Mouse (Mus musculus): ENCODE results near the gene Olfr1101. TPM values are rescaled to one million over a fixed set of nuclear protein-coding genes. Genes with fewer than 3 reads are reported as not detected.

The Olfr1101 gene
- polyA plus RNA-seq (2011; ENCODE audit: insufficient read length, low read depth, missing spikeins): not detected in 2 replicates

- H3K4me3 ChIP-seq (ENCODE audit: insufficient read depth, low read length): no peak within 1 kb of the TSS
Observed at GRCm38 (mm10) chr2:86991121-86991520, at the start of gene Olfr1101. Olfr1101 (minus strand) TSS chr2:86991221.

DNA sequence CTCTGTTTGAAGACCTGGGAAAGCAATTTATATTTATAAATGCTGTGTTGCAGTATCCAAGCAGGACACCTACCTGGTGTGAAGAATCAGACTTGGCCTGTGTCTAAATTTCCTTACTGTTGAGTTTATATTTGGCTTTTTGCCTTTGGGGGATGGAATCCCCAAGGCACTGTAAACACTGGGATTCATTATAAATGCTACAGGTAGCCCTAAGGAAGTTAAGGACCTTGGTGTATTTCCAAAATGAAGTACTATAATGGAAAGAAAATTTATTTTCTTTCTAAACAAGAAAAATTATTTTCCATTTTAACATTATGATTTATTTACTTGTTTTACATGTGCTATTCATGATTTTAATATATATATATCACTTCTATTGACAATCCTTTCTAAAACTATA lies 45.4 kb upstream of the Olfr1101 start, which contains the start of gene Olfr1105:
Olfr1105 (minus strand) TSS at position 101 of the 400 bp plus-strand sequence.
- no peak for TF ChIP-seq CTCF (IDR thresholded peaks at IDR 0.05; ENCODE audit: borderline replicate concordance, insufficient read depth, low read length)
- no peak for TF ChIP-seq POLR2A (IDR thresholded peaks at IDR 0.05; ENCODE audit: low read depth, low read length)
- no peak within 1 kb of the TSS for H3K27ac ChIP-seq (ENCODE audit: insufficient read depth, low read length)
- no peaks in the 10 kb centered on the region for H3K4me1 ChIP-seq (ENCODE audit: control insufficient read depth, insufficient read depth, low read length)

More at GRCm38 (mm10) chr2:86991121-86991520, at the start of gene Olfr1101:
- TF ChIP-seq CTCF (IDR thresholded peaks at IDR 0.05; ENCODE audit: borderline replicate concordance, insufficient read depth, low read length) (no peak), POLR2A (IDR thresholded peaks at IDR 0.05; ENCODE audit: low read depth, low read length) (no peak)
- Histone ChIP-seq H3K4me1 (ENCODE audit: control insufficient read depth, insufficient read depth, low read length) (no peaks in the 10 kb centered on the region), H3K27ac (ENCODE audit: insufficient read depth, low read length) (no peak within 1 kb of the TSS)

DNA sequence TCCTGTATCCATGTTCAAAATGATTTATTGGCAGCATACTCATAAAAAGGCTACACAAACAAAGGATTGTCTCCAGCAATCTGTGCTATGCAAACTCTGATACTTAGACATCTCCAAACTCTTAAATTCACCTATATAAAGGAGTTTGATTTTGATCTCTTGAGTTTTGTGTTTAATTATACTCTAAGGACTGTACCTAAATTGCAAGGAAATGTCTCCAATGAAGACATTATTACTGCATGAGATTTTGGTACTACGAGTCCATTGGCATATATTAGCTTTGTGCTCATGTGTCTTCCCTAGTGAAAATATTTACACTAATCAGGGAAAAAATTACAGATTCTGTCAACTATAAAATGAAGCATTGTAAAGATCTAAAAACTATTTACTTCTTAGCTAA lies 36.0 kb upstream of the Olfr1101 start, which contains the start of gene Olfr1104:
Olfr1104 (minus strand) TSS at position 101 of the 400 bp plus-strand sequence.
- Histone ChIP-seq H3K4me1 (ENCODE audit: control insufficient read depth, insufficient read depth, low read length) (no peaks in the 10 kb centered on the region), H3K4me3 (ENCODE audit: insufficient read depth, low read length) (no peak within 1 kb of the TSS), H3K27ac (ENCODE audit: insufficient read depth, low read length) (no peak within 1 kb of the TSS)
- TF ChIP-seq POLR2A (IDR thresholded peaks at IDR 0.05; ENCODE audit: low read depth, low read length): no peak
- TF ChIP-seq CTCF (IDR thresholded peaks at IDR 0.05; ENCODE audit: borderline replicate concordance, insufficient read depth, low read length): no peak

More for the DNA sequence above, 45.4 kb upstream of the Olfr1101 start, which contains the start of gene Olfr1105:
- H3K4me3 ChIP-seq (ENCODE audit: insufficient read depth, low read length): no peak within 1 kb of the TSS

DNA sequence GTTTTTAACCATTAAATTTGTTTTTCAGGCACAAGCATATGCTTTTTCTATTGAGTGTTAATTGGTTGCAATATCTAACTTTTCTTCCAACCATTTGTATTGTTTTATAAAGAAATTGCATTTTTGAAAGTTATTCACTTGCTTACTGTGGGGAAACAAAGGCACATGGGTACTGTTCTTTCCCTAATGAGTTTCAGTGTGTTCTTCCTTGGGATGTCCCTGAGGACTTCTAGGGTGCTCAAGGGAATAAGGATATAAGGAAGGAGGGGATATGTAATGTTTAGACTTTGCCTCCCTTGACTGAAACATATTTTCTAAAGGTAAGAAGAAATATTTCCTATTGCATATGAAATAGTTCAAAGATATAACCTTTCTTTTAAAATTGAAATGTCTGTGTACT lies 7.1 kb upstream of the Olfr1101 start, which contains the start of gene Olfr1102:
Olfr1102 (plus strand) TSS at position 301 of the 400 bp plus-strand sequence.
- H3K27ac ChIP-seq (ENCODE audit: insufficient read depth, low read length): no peak within 1 kb of the TSS
- no peak for TF ChIP-seq CTCF (IDR thresholded peaks at IDR 0.05; ENCODE audit: borderline replicate concordance, insufficient read depth, low read length)
- no peak for TF ChIP-seq POLR2A (IDR thresholded peaks at IDR 0.05; ENCODE audit: low read depth, low read length)
- H3K4me1 ChIP-seq (ENCODE audit: control insufficient read depth, insufficient read depth, low read length): no peaks in the 10 kb centered on the region
- H3K4me3 ChIP-seq (ENCODE audit: insufficient read depth, low read length): no peak within 1 kb of the TSS

DNA sequence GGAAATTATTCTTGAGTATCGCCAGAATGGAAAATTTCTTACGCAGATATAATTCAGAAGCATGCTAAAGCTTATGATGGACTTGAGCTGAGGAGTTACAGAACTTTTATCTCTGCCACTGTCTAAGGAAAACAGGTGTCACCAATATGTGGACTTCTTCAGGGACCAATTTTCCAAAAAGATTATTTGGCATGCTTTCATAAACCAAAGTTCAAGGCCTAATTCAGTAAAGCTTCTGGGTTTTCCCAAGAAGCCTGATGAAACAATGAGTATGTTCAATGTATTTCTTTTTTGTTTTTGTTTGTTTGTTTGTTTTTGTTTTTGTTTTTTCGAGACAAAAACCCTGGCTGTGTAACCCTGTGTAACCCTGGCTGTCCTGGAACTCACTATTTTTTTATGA lies 11.2 kb downstream of the Olfr1101 start, which contains the start of gene Olfr1100:
Olfr1100 (minus strand) TSS at position 101 of the 400 bp plus-strand sequence.
- no peak for TF ChIP-seq POLR2A (IDR thresholded peaks at IDR 0.05; ENCODE audit: low read depth, low read length)
- no peak for TF ChIP-seq CTCF (IDR thresholded peaks at IDR 0.05; ENCODE audit: borderline replicate concordance, insufficient read depth, low read length)
- Histone ChIP-seq H3K4me3 (ENCODE audit: insufficient read depth, low read length) (no peak within 1 kb of the TSS), H3K4me1 (ENCODE audit: control insufficient read depth, insufficient read depth, low read length) (no peaks in the 10 kb centered on the region), H3K27ac (ENCODE audit: insufficient read depth, low read length) (no peak within 1 kb of the TSS)

GRCm38 (mm10) chr2:86960593-86960992 lies 30.4 kb downstream of the Olfr1101 start, which contains the start of gene Olfr1099:
Olfr1099 (minus strand) TSS chr2:86960693.
- H3K4me1 ChIP-seq (ENCODE audit: control insufficient read depth, insufficient read depth, low read length): no peaks in the 10 kb centered on the region
- TF ChIP-seq POLR2A (IDR thresholded peaks at IDR 0.05; ENCODE audit: low read depth, low read length): no peak
- no peak for TF ChIP-seq CTCF (IDR thresholded peaks at IDR 0.05; ENCODE audit: borderline replicate concordance, insufficient read depth, low read length)
- no peak within 1 kb of the TSS for H3K27ac ChIP-seq (ENCODE audit: insufficient read depth, low read length)
- H3K4me3 ChIP-seq (ENCODE audit: insufficient read depth, low read length): no peak within 1 kb of the TSS

Other genes with a start within 250 kb of the Olfr1101 start
- gene Olfr1090, start 232.2 kb downstream of the Olfr1101 start, polyA plus RNA-seq (2011; ENCODE audit: insufficient read length, low read depth, missing spikeins): not detected in 2 replicates
- not detected in 2 replicates for gene Olfr1093, start 208.7 kb downstream of the Olfr1101 start, polyA plus RNA-seq (2011; ENCODE audit: insufficient read length, low read depth, missing spikeins)
- gene Olfr141, start 181.2 kb downstream of the Olfr1101 start, polyA plus RNA-seq (2011; ENCODE audit: insufficient read length, low read depth, missing spikeins): not detected in 2 replicates
- not detected in 2 replicates for gene Olfr1094, start 166.6 kb downstream of the Olfr1101 start, polyA plus RNA-seq (2011; ENCODE audit: insufficient read length, low read depth, missing spikeins)
- not detected in 2 replicates for gene Olfr1095, start 139.5 kb downstream of the Olfr1101 start, polyA plus RNA-seq (2011; ENCODE audit: insufficient read length, low read depth, missing spikeins)
- gene Gm13723, start 116.4 kb downstream of the Olfr1101 start, polyA plus RNA-seq (2011; ENCODE audit: insufficient read length, low read depth, missing spikeins): not detected in 2 replicates
- not detected in 2 replicates for gene Olfr1097, start 99.0 kb downstream of the Olfr1101 start, polyA plus RNA-seq (2011; ENCODE audit: insufficient read length, low read depth, missing spikeins)
- not detected in 2 replicates for gene Olfr1098, start 66.7 kb downstream of the Olfr1101 start, polyA plus RNA-seq (2011; ENCODE audit: insufficient read length, low read depth, missing spikeins)
- gene Olfr1099, start 30.5 kb downstream of the Olfr1101 start, polyA plus RNA-seq (2011; ENCODE audit: insufficient read length, low read depth, missing spikeins): not detected in 2 replicates
- gene Olfr1100, start 11.3 kb downstream of the Olfr1101 start, polyA plus RNA-seq (2011; ENCODE audit: insufficient read length, low read depth, missing spikeins): not detected in 2 replicates
- gene Olfr1102, start 7.2 kb upstream of the Olfr1101 start, polyA plus RNA-seq (2011; ENCODE audit: insufficient read length, low read depth, missing spikeins): not detected in 2 replicates
- gene Olfr1104, start 35.9 kb upstream of the Olfr1101 start, polyA plus RNA-seq (2011; ENCODE audit: insufficient read length, low read depth, missing spikeins): not detected in 2 replicates
- gene Olfr1105, start 45.3 kb upstream of the Olfr1101 start, polyA plus RNA-seq (2011; ENCODE audit: insufficient read length, low read depth, missing spikeins): not detected in 2 replicates
- not detected in 2 replicates for gene Olfr1106, start 61.1 kb upstream of the Olfr1101 start, polyA plus RNA-seq (2011; ENCODE audit: insufficient read length, low read depth, missing spikeins)
- gene Olfr1107, start 84.6 kb upstream of the Olfr1101 start, polyA plus RNA-seq (2011; ENCODE audit: insufficient read length, low read depth, missing spikeins): not detected in 2 replicates
- not detected in 2 replicates for gene Olfr1109, start 104.8 kb upstream of the Olfr1101 start, polyA plus RNA-seq (2011; ENCODE audit: insufficient read length, low read depth, missing spikeins)
- not detected in 2 replicates for gene Olfr259, start 123.3 kb upstream of the Olfr1101 start, polyA plus RNA-seq (2011; ENCODE audit: insufficient read length, low read depth, missing spikeins)
- not detected in 2 replicates for gene Olfr1110, start 149.1 kb upstream of the Olfr1101 start, polyA plus RNA-seq (2011; ENCODE audit: insufficient read length, low read depth, missing spikeins)
- gene Olfr1111, start 161.4 kb upstream of the Olfr1101 start, polyA plus RNA-seq (2011; ENCODE audit: insufficient read length, low read depth, missing spikeins): not detected in 2 replicates
- not detected in 2 replicates for gene Olfr1112, start 196.6 kb upstream of the Olfr1101 start, polyA plus RNA-seq (2011; ENCODE audit: insufficient read length, low read depth, missing spikeins)
- gene Olfr1113, start 217.7 kb upstream of the Olfr1101 start, polyA plus RNA-seq (2011; ENCODE audit: insufficient read length, low read depth, missing spikeins): not detected in 2 replicates